Mouse (Mus musculus) neural tube, embryonic 10.5 days (tissue): ENCODE measurements at regions not wholly inside any gene's neighbourhood (a gene's known extent, or its start where the extent isn't known, plus 50 kb on each side); places are given as distances from the start of the nearest gene placed in this dataset.
A peak's percentile ranks its signal among the peaks of the same experiment; 100 is the strongest.

Experiments
- DNase-seq: peaks from one replicate; pipeline ENCODE4 v3.0.0-alpha.2; 2017; ENCODE audit warnings: low spot score; ENCODE audit errors: extremely low spot score

- no peak for DNase-seq
These were observed 98.3 kb downstream of the Foxb1 start for GRCm38 (mm10) chr9:69662394-69662793.

GRCm38 (mm10) chr9:69658276-69658675 is 102.5 kb downstream of the Foxb1 start:
- no peak for DNase-seq

- no peak for DNase-seq
These were observed 104.7 kb downstream of the Foxb1 start for GRCm38 (mm10) chr9:69656053-69656452.

- no peak for DNase-seq
These were observed 108.6 kb downstream of the Foxb1 start for GRCm38 (mm10) chr9:69652106-69652505.

- DNase-seq: no peak
These were observed 109.1 kb downstream of the Foxb1 start for GRCm38 (mm10) chr9:69651608-69652007.

GRCm38 (mm10) chr9:69642591-69642990 is 118.1 kb downstream of the Foxb1 start:
- DNase-seq: no peak

- peak; percentile 81 for DNase-seq
These were observed 137.4 kb downstream of the Foxb1 start for GRCm38 (mm10) chr9:69623312-69623711.

GRCm38 (mm10) chr9:69621006-69621405 is 139.7 kb downstream of the Foxb1 start:
- no peak for DNase-seq

- DNase-seq: no peak
These were observed 143.4 kb downstream of the Foxb1 start for GRCm38 (mm10) chr9:69617328-69617727.

- no peak for DNase-seq
These were observed 144.1 kb downstream of the Anxa2 start for GRCm38 (mm10) chr9:69597472-69597871.

- no peak for DNase-seq
These were observed 139.1 kb downstream of the Anxa2 start for GRCm38 (mm10) chr9:69592329-69593062.

GRCm38 (mm10) chr9:69588846-69589245 is 135.4 kb downstream of the Anxa2 start:
- DNase-seq: no peak

GRCm38 (mm10) chr9:69587096-69587495 is 133.7 kb downstream of the Anxa2 start:
- no peak for DNase-seq

GRCm38 (mm10) chr9:69581236-69581635 is 127.8 kb downstream of the Anxa2 start:
- no peak for DNase-seq

GRCm38 (mm10) chr9:69577661-69578405 is 124.4 kb downstream of the Anxa2 start:
- no peak for DNase-seq

GRCm38 (mm10) chr9:69575386-69575785 is 122.0 kb downstream of the Anxa2 start:
- DNase-seq: no peak

GRCm38 (mm10) chr9:69568631-69569230 is 115.3 kb downstream of the Anxa2 start:
- DNase-seq: peak; percentile 22

- DNase-seq: no peak
These were observed 114.8 kb downstream of the Anxa2 start for GRCm38 (mm10) chr9:69568222-69568621.

GRCm38 (mm10) chr9:69566996-69567395 is 113.6 kb downstream of the Anxa2 start:
- DNase-seq: no peak

GRCm38 (mm10) chr9:69543241-69543640 is 89.8 kb downstream of the Anxa2 start:
- no peak for DNase-seq
